Mouse (Mus musculus): ENCODE data around the gene Qsox2.

Gene Qsox2

DNA sequence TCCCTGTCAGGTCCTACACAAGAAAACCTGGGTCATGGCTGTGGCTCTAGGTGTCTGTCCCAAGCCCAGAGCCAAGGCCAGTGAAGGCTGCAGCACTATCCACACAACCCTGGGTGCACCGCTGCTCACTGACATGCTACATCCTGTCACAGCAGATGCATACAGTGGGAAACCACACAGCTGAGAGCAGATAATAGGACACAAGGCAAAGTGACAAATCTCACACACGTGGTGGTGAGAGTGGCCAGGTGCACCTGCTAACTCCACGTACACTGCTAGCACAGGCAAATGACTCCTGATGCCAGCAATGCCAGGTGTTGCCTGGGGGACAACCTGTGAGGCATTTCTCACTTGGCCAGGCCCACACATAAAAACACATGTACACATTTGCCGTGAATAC lies 12.1 kb downstream of the Qsox2 start:
- DNase-seq (ENCODE audit: extremely low spot score, low spot score), result no peak

GRCm38 (mm10) chr2:26223961-26224360 lies 13.4 kb downstream of the Qsox2 start:
- DNase-seq (ENCODE audit: extremely low spot score, low spot score), result no peak

- DNase-seq (ENCODE audit: extremely low spot score, low spot score), result no peak
These were observed 22.8 kb downstream of the Qsox2 start for GRCm38 (mm10) chr2:26214526-26214925.

GRCm38 (mm10) chr2:26209566-26209965 lies 27.8 kb downstream of the Qsox2 start:
- DNase-seq (ENCODE audit: extremely low spot score, low spot score), result no peak

DNA sequence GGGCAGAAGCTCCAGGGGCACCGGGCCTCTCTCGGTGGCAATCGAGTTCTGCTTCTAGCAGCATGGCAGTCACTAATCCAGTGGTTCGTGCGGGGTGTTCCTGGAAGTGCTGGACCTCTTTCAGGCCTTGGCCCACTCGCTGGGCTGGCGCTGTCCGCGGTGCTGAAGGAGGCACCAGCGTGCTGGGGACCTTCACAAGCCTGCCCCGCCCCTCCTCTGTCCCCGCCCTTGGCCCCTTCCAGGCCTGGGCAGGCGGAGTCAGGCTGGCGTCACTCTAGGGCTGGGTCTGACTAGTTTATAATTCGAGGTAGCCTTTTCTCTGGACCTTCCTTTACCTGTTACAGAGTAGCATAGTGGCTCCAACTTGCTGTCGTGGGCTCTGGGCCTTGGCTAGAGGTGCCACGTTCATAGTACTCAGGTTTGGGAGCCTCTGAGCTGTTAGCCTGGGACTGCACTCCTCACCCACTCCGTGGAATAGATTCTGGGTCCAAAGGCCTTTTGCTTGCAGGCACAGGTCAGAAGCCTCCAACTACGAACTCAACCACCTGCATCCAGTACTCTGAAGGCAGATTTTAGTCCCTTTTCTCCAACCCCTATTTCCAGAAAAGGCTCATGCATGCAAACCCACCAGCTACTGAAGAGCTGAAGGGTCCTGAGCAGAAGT lies 29.1 kb downstream of the Qsox2 start, which contains the start of gene Lhx3:
Lhx3 (minus strand) TSS at position 164 of the 664 bp plus-strand sequence.
- DNase-seq (ENCODE audit: extremely low spot score, low spot score), result peak; percentile 93

DNA sequence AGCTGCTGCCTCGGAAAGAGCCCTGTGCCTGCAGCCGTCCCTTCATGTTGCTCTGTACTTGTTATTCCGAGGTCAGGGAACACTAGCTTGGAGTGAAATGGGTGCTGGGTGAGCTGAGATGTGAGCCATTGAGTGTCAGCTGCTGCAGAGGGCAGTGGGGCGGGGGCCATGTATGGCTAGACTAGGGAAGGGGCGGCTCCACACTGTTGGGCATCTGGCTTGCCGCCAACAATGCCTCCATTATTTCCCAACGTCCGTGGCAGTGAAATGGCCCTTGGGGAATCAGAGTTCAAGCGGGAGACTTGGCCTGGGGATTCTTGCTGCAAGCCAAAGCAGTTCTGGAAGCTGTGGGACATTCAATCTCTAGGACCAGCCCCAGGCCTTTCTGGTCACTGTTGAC lies 29.8 kb downstream of the Qsox2 start:
- DNase-seq (ENCODE audit: extremely low spot score, low spot score), result peak; percentile 33

GRCm38 (mm10) chr2:26205761-26206160 lies 31.6 kb downstream of the Qsox2 start:
- DNase-seq (ENCODE audit: extremely low spot score, low spot score), result no peak

DNA sequence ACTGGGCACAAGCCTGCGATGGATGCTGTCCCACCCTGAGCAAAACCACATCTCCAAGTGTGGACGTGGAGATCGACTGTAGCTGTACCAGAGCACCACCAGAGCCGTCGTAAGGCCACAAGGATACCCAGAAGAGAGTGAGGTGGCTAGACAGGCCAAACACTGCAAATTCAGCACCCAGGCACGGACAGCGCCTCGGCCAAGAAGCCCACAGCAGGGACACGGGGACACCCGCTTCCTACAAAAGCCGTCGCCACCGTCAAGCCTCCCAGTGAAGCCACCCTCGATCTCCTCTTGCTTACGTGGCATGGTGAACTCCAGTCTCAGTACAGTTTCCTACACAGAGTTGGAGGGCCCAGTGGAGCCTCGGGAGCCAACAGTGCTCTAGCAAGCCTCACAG lies 32.2 kb downstream of the Qsox2 start:
- peak; percentile 70 for DNase-seq (ENCODE audit: extremely low spot score, low spot score)

GRCm38 (mm10) chr2:26202849-26203475 lies 34.4 kb downstream of the Qsox2 start:
- DNase-seq (ENCODE audit: extremely low spot score, low spot score), result peak; percentile 50

DNA sequence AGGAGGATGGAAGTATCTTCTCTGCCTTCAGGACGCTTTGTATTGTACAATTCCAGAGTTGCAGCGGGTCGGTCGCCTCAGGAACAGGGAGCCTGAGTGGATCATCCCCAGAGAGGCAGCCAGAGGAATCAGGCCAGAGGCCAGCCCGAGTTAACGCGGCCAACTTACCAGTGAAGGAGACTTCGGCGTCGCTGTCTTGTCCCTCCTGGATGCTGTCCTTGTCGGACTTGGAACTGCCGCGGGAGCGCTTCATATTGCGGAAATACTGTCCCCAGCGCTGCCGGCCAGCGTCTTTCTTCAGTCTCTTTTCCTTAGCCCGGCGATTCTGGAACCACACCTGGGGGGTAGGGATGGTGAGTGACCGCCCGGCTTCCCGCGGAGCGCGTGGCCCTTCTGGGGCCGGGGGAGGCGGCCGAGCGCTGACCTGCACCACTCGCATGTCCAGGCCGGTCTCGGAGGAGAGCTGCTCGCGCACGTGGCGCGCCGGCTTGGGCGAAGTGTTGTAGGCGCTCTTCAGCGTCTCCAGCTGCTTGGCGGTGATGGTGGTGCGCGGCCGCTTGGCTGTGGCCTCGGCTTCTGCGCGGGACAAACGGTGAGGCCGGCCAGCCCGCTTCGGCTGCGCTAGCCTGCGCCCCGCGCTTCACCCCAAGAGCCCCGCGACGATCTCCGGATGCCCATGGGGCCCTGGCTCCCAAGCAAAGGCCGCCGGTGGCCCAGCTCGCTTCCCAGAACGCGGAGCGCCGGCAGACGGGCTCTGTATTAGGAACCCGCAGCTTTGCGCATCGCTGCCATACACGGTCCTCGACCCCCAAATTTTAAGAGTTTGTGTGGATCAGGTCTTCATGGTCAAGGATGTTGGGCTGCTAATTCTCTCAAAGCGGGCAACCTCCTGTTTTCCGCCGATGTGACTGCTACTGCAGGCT lies 35.1 kb downstream of the Qsox2 start:
- DNase-seq (ENCODE audit: extremely low spot score, low spot score), result peak; percentile 52

- DNase-seq (ENCODE audit: extremely low spot score, low spot score), result peak; percentile 47
These were observed 38.8 kb downstream of the Qsox2 start for GRCm38 (mm10) chr2:26198488-26198887.

DNA sequence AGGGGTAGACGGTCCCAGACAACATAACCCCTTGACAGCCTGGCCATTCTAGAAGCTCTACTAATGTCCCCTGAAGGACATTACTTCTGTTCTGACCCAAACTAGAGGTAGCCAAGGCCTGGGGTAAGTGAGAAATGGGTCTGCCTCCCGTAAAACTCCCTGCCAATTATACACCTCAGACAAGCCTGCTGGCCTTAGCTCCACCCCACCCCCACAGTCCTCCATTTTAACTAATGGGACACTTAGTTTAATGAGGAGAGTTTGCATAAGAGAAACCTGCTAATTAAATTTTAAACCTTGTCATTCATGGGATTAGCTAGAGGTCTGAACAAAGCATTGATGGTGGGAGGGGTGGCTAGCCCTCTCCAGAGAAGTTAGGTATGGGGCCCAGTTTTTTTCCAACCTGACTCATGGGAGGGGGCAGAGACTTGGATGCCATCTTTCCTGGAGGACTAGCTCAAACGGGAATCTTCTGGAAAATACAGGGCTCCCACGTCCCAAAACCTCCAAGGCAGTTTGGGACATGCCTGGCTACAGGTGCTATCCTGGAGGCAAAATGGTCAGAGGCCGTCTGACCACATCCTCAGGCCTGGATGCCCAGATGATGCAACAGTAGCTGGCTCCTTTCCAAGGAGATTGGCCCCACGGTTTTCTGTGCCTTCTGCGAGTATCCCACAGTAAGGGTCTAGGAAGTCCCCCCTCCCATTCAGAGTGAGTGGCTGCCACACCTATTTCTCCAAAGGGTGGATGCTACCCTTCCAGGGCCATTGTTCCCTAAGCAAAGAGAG lies 42.6 kb downstream of the Qsox2 start:
- no peak for DNase-seq (ENCODE audit: extremely low spot score, low spot score)

GRCm38 (mm10) chr2:26188517-26188916 lies 48.8 kb downstream of the Qsox2 start:
- DNase-seq (ENCODE audit: extremely low spot score, low spot score), result no peak

DNA sequence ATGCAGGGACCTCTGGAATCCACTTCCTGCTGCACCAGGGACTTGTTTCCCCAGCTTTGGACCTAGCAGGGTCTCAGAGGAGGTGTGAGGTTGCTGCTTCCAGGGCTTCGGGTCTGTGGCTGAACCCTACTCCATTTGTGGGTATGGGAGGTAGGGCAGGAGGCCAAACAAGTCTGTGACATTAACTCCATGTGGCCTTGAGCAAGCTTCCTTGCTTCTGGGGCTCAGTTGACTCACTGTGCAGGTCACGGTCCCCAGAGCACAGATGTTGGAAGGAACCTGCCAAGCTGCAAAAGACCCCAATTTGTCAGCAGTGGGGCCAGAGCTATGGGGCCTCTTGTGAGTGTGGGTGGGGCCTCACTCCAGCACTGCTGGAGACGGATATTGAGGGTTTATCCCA lies 53.0 kb downstream of the Qsox2 start:
- no peak for DNase-seq (ENCODE audit: extremely low spot score, low spot score)

GRCm38 (mm10) chr2:26182646-26183045 lies 54.7 kb downstream of the Qsox2 start:
- DNase-seq (ENCODE audit: extremely low spot score, low spot score), result peak; percentile 63

GRCm38 (mm10) chr2:26177189-26177588 lies 60.1 kb downstream of the Qsox2 start:
- no peak for DNase-seq (ENCODE audit: extremely low spot score, low spot score)

GRCm38 (mm10) chr2:26176731-26177130 lies 60.6 kb downstream of the Qsox2 start:
- DNase-seq (ENCODE audit: extremely low spot score, low spot score), result no peak

DNA sequence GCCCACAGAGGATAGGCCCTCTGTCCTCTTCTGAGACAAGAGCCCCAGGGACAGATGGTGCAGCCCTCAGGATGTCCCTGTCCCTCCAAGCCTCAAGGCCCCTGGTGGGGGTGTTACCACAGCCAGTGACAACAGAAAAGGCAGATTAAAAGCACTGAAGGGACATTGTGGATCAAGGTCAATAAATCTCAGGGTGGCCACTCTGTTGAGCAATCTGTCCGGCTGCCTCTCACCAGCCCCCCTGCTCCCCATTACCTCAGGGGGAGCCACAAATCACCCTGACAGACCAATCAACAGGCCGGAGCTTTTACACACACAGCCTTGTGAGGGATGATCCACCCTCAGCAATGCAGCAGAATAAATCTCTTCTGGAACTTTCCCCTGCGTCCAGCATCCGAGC lies 62.1 kb downstream of the Qsox2 start:
- no peak for DNase-seq (ENCODE audit: extremely low spot score, low spot score)

DNA sequence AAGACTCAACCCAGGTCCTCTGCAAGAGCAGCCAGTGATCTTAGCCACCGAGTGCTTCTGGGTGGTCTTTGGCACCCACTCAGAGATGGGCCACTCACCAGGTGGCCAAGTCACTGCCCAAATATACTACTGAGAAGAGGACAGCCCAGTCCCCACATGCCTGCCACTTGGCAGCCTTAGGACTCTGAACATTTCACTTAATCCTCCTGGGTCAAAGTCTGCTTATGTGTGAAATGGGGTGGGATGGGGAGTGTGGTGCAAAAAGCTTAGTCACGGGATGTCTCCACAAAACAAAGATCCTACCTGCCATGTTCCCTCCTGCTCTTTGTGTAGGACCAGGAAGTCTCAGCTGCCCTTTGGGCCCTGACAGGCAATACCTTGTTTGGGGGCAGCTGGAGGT lies 65.2 kb downstream of the Qsox2 start:
- DNase-seq (ENCODE audit: extremely low spot score, low spot score), result no peak

- DNase-seq (ENCODE audit: extremely low spot score, low spot score), result no peak
These were observed 66.9 kb downstream of the Qsox2 start for GRCm38 (mm10) chr2:26170376-26170775.

DNA sequence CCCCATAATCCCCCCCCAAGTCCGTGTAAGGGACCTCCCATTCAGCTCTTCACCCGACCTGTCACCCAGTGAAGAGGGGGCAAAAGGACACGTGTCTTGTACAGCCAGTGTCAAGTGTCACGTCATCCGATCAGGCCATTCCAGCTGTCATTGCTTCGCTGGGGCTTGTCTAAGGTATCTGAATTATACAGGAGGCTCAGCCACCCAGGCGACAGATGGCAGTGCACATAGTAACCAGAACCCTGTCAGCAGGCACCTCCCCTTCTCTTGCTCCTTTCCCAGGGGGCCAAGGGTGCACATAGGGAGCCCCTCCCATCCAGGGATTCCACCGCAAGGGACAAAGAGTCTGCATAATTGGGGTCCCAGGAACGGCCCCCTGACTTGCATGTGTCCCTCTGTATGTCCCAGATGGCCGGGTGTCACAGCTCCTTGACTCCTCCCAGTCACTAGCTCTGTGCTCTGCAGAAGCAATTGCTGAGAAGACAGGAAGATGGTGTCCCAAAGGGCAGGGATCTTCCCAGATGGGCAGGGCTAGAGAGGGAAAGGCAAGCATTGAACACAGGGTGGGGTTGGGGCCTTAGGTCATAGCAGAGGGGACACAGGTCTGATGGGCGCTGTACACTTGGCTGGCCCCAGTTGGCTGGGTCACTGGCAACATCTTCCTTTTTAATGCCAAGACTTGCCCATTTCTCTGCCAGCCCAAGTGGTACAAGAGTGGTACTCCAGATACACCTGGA lies 68.3 kb downstream of the Qsox2 start:
- DNase-seq (ENCODE audit: extremely low spot score, low spot score), result no peak

Measured in neural tube, embryonic 10.5 days (tissue).